Mouse (Mus musculus) heart, adult 2 months (tissue): ENCODE measurements around the gene Fstl5. TPM values are rescaled to one million over a fixed set of nuclear protein-coding genes. Genes with fewer than 3 reads are reported as not detected.
"Not testable (repeated sequence)": the region's sequence is repeated elsewhere in the genome, so short reads cannot be mapped to it uniquely, and the experiment has no call there.

Experiments
- DNase-seq, 2 experiments: peaks; one replicate each; pipeline ENCODE4 v3.0.0; 2021
- H3K27ac ChIP-seq: fragments of 200-600 bp; 2 replicates; pipeline ENCODE4 v1.8.1; 2022
- H3K27me3 ChIP-seq: fragments of 200-500 bp; 2 replicates; pipeline ENCODE4 v1.6.1; 2012; ENCODE audit warnings: mild to moderate bottlenecking, low read length, inconsistent platforms, mixed read lengths; ENCODE audit not compliant: control insufficient read depth, insufficient read depth
- H3K36me3 ChIP-seq: fragments of 200-500 bp; 2 replicates; pipeline ENCODE4 v1.6.1; 2012; ENCODE audit warnings: low read length, inconsistent platforms; ENCODE audit not compliant: control insufficient read depth, insufficient read depth
- H3K4me1 ChIP-seq: fragments of 200-500 bp; 2 replicates; pipeline ENCODE4 v1.6.1; 2011; ENCODE audit warnings: low read length; ENCODE audit not compliant: control insufficient read depth, insufficient read depth
- H3K4me3 ChIP-seq: fragments of 200-600 bp; 2 replicates; pipeline ENCODE4 v1.8.1; 2022
- H3K79me2 ChIP-seq: fragments of 200-500 bp; replicated peaks from 2 replicates; pipeline ENCODE4 v1.6.1; 2012; ENCODE audit warnings: mild to moderate bottlenecking, inconsistent platforms, low read length, moderate library complexity, mixed read lengths; ENCODE audit not compliant: control insufficient read depth, insufficient read depth
- H3K9ac ChIP-seq: fragments of 200-500 bp; 2 replicates; pipeline ENCODE4 v1.6.1; 2012; ENCODE audit warnings: low read depth, mild to moderate bottlenecking, control low read depth, inconsistent platforms, low read length, mixed read lengths
- CTCF ChIP-seq: fragments of 200-600 bp; IDR thresholded peaks from 2 replicates; pipeline ENCODE4 v1.8.1; 2022; ENCODE audit warnings: antibody characterized with exemption, mild to moderate bottlenecking, moderate library complexity
- EP300 ChIP-seq: fragments of 200-500 bp; IDR thresholded peaks from 2 replicates; pipeline ENCODE4 v1.6.1; 2011; ENCODE audit warnings: low read depth, low read length, control low read depth; ENCODE audit not compliant: insufficient read depth
- POLR2A ChIP-seq: fragments of 200-500 bp; IDR thresholded peaks from 2 replicates; pipeline ENCODE4 v1.6.1; 2011; ENCODE audit warnings: mild to moderate bottlenecking, low read depth, low read length, control low read depth; ENCODE audit not compliant: insufficient read depth
- WGBS: fragments of 180-500 bp; shearing (Covaris S2); methylation state at CpG from one replicate; pipeline ENCODE4 v1.1.7; 2018; 5-methylcytosine and 5-hydroxymethylcytosine counted together
- intact Hi-C: fragments of 180-260 bp; cut with DNase I; formaldehyde crosslinking; loops from one replicate; pipeline ENCODE4 v1.15.1; 2025
- polyA plus RNA-seq: library from polyadenylated mRNA; depleted of rRNA; stranded (reverse); fragments of >200 nt; gene quantifications from 2 replicates; pipeline ENCODE4 v1.2.3, GENCODE M21; 2012
- total RNA-seq, 2 experiments: library from RNA; stranded (reverse); gene quantifications; 2 replicates each; pipeline ENCODE4 v1.2.3; 2021

The Fstl5 gene
- total and polyA plus RNA-seq, 3 experiments = 0.14 TPM; not detected in 1

GRCm38 (mm10) chr3:76369910-76370309, 295.8 kb downstream of the Fstl5 start:
- intact Hi-C loops = no loop called here
- no peak for DNase-seq
- Histone ChIP-seq H3K36me3 (no peaks in the 10 kb centered on the region), H3K4me1 (no peaks in the 10 kb centered on the region), H3K4me3 (no peak overlapping the region), H3K27ac (no peak overlapping the region), H3K9ac (no peak overlapping the region), H3K27me3 (no peaks in the 10 kb centered on the region), H3K79me2 (no peaks in the 10 kb centered on the region)
- 93% methylated on average over 4 of the region's 4 CpGs for WGBS
- TF ChIP-seq POLR2A (no peak), EP300 (no peak), CTCF (no peak)

- Histone ChIP-seq H3K27me3 (no peaks in the 10 kb centered on the region), H3K9ac (no peak overlapping the region), H3K79me2 (no peaks in the 10 kb centered on the region), H3K36me3 (no peaks in the 10 kb centered on the region), H3K27ac (no peak overlapping the region), H3K4me3 (no peak overlapping the region), H3K4me1 (no peaks in the 10 kb centered on the region)
- DNase-seq = no peak
- intact Hi-C loops = no loop called here
- 72% methylated on average over 6 of the region's 6 CpGs for WGBS
- TF ChIP-seq CTCF = no peak
Measured at GRCm38 (mm10) chr3:76428775-76429372, 354.8 kb downstream of the Fstl5 start.

- H3K79me2 ChIP-seq = no peaks in the 10 kb centered on the region
- no peak for DNase-seq
- H3K4me3 ChIP-seq = no peak overlapping the region
- TF ChIP-seq EP300 (no peak), CTCF (no peak), POLR2A (no peak)
- H3K36me3 ChIP-seq = no peaks in the 10 kb centered on the region
- H3K4me1 ChIP-seq = no peaks in the 10 kb centered on the region
- H3K27ac ChIP-seq = no peak overlapping the region
- H3K27me3 ChIP-seq = no peaks in the 10 kb centered on the region
- no peak overlapping the region for H3K9ac ChIP-seq
- intact Hi-C loops = no loop called here
Measured at GRCm38 (mm10) chr3:76467229-76467874, 393.3 kb downstream of the Fstl5 start.

- intact Hi-C loops = no loop called here
- no peak overlapping the region for H3K27ac ChIP-seq
- H3K36me3 ChIP-seq = no peaks in the 10 kb centered on the region
- TF ChIP-seq POLR2A (no peak), EP300 (no peak), CTCF (no peak)
- DNase-seq = no peak
- H3K4me1 ChIP-seq = no peaks in the 10 kb centered on the region
- H3K79me2 ChIP-seq = no peaks in the 10 kb centered on the region
- no peaks in the 10 kb centered on the region for H3K27me3 ChIP-seq
- H3K4me3 ChIP-seq = no peak overlapping the region
- WGBS = 55% methylated on average over 1 of the region's 1 CpGs
- H3K9ac ChIP-seq = no peak overlapping the region
Measured at GRCm38 (mm10) chr3:76468147-76468546, 394.1 kb downstream of the Fstl5 start.

- H3K27ac ChIP-seq, intact Hi-C loops, H3K79me2 ChIP-seq, H3K27me3 ChIP-seq, H3K4me3 ChIP-seq, H3K36me3 ChIP-seq, H3K4me1 ChIP-seq, DNase-seq, H3K9ac ChIP-seq: not testable (repeated sequence)
- 22% methylated on average over 3 of the region's 3 CpGs for WGBS
Measured at GRCm38 (mm10) chr3:76507891-76508290, 433.8 kb downstream of the Fstl5 start.

- H3K27ac ChIP-seq = no peak overlapping the region
- no peaks in the 10 kb centered on the region for H3K79me2 ChIP-seq
- intact Hi-C loops = no loop called here
- H3K9ac ChIP-seq = no peak overlapping the region
- no peaks in the 10 kb centered on the region for H3K4me1 ChIP-seq
- DNase-seq = no peak
- H3K36me3 ChIP-seq = no peaks in the 10 kb centered on the region
- TF ChIP-seq POLR2A (no peak), EP300 (no peak), CTCF (no peak)
- no peaks in the 10 kb centered on the region for H3K27me3 ChIP-seq
- H3K4me3 ChIP-seq = no peak overlapping the region
- WGBS = 61% methylated on average over 14 of the region's 14 CpGs
Measured at GRCm38 (mm10) chr3:76508811-76509210, 434.7 kb downstream of the Fstl5 start.
